Mouse (Mus musculus) lung, postnatal 0 days (tissue): ENCODE measurements at regions not wholly inside any gene's neighbourhood (a gene's known extent, or its start where the extent isn't known, plus 50 kb on each side); places are given as distances from the start of the nearest gene placed in this dataset.

Experiments used
- CTCF ChIP-seq: IDR thresholded peaks from 2 replicates; pipeline ENCODE4 v1.5.1; 2016; ENCODE audit warnings: antibody characterized with exemption, mild to moderate bottlenecking
- EP300 ChIP-seq: IDR thresholded peaks from 2 replicates; pipeline ENCODE4 v1.6.1; 2016; ENCODE audit warnings: antibody characterized with exemption, mild to moderate bottlenecking, control low read depth

DNA sequence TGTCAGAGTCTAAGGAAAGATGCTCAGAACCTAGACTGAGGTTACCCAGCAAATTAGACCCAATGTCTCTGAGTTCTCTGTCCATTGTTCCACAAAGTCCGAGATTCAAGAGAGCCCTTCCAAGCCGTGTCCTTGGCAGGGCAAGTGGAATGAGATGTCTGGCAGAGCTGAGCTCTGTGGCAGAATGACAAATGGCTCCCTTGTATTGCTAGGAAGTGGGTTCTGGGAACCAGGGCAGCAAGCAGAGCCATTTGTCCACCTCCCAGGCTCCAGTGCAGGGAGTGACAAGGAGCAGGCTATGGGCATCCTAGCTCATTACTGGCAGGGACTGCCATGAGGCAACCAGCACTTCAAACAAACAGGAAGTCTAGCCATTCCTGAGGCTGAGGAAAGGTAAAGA is 206.3 kb upstream of the Nlrp1b start:
- TF ChIP-seq CTCF (no peak), EP300 (no peak)
